Mouse (Mus musculus): ENCODE measurements around the gene Gm10491. TPM values are rescaled to one million over a fixed set of nuclear protein-coding genes. Genes with fewer than 3 reads are reported as not detected.

The Gm10491 gene
- polyA plus RNA-seq (2016; fragmentation: Nextera tagmentation; extraction: Ambion mirVana) = not detected in 2 replicates

- WGBS = 91% methylated on average over 5 of the region's 5 CpGs
- ATAC-seq (ENCODE audit: low FRiP score, low read depth) = no peak
Observed at GRCm38 (mm10) chrX:7907735-7908134, at the start of gene Gm10491. TSS of gene Gm10491 (minus strand) at chrX:7907835.

GRCm38 (mm10) chrX:7950091-7950490 is 42.5 kb upstream of the Gm10491 start:
- WGBS = 95% methylated on average over 7 of the region's 7 CpGs
- H3K4me3 ChIP-seq = no peak overlapping the region

More at GRCm38 (mm10) chrX:7907735-7908134, at the start of gene Gm10491:
- Histone ChIP-seq H3K27me3 (replicated peaks) (no peaks in the 10 kb centered on the region), H3K9me3 (no peaks in the 10 kb centered on the region), H3K4me3 (no peak within 1 kb of the TSS), H3K36me3 (peaks cover 8% of the 10 kb centered on the region; the same call in 1 of the 2 replicates), H3K4me1 (no peaks in the 10 kb centered on the region), H3K9ac (no peak within 1 kb of the TSS), H3K27ac (no peak within 1 kb of the TSS), H3K4me2 (replicated peaks) (no peak within 1 kb of the TSS)

GRCm38 (mm10) chrX:7947900-7948492 is 40.4 kb upstream of the Gm10491 start:
- H3K4me2 ChIP-seq (replicated peaks) = peak overlapping the region; percentile 61
- no peak; the same call in none of the 2 replicates for ATAC-seq (ENCODE audit: low FRiP score, low read depth)
- H3K27me3 ChIP-seq (replicated peaks) = no peaks in the 10 kb centered on the region
- no peak overlapping the region for H3K27ac ChIP-seq
- H3K36me3 ChIP-seq = 0 out of 2 replicates have a peak, but pooled peaks cover 3% of the 10 kb centered on the region
- H3K4me3 ChIP-seq = peak overlapping the region; percentile 30
- 18% methylated on average over 38 of the region's 38 CpGs for whole genome bisulfite sequencing
- peaks cover 6% of the 10 kb centered on the region; the same call in 1 of the 2 replicates for H3K4me1 ChIP-seq
- H3K9me3 ChIP-seq = no peaks in the 10 kb centered on the region
- H3K9ac ChIP-seq = peak overlapping the region; percentile 33; the same call in 1 of the 2 replicates

More at GRCm38 (mm10) chrX:7950091-7950490, 42.5 kb upstream of the Gm10491 start:
- ATAC-seq (ENCODE audit: low FRiP score, low read depth) = no peak
- no peak overlapping the region for H3K4me2 ChIP-seq (replicated peaks)
- peaks cover 6% of the 10 kb centered on the region; the same call in 1 of the 2 replicates for H3K4me1 ChIP-seq
- H3K9ac ChIP-seq = no peak overlapping the region
- H3K36me3 ChIP-seq = no peaks in the 10 kb centered on the region
- H3K27ac ChIP-seq = no peak overlapping the region
- no peaks in the 10 kb centered on the region for H3K27me3 ChIP-seq (replicated peaks)
- no peaks in the 10 kb centered on the region for H3K9me3 ChIP-seq

GRCm38 (mm10) chrX:7947108-7947899 is 39.7 kb upstream of the Gm10491 start, which contains the start of gene Hdac6:
TSS of gene Hdac6 (minus strand) at chrX:7947889.
- Histone ChIP-seq H3K9me3 (no peaks in the 10 kb centered on the region), H3K36me3 (0 out of 2 replicates have a peak, but pooled peaks cover 3% of the 10 kb centered on the region), H3K27me3 (replicated peaks) (no peaks in the 10 kb centered on the region), H3K27ac (no peak within 1 kb of the TSS), H3K4me2 (replicated peaks) (peak within 1 kb of the TSS; percentile 61), H3K4me1 (peaks cover 6% of the 10 kb centered on the region; the same call in 1 of the 2 replicates), H3K9ac (peak within 1 kb of the TSS; percentile 54), H3K4me3 (peak within 1 kb of the TSS; percentile 47)
- peak; percentile 98 for ATAC-seq (ENCODE audit: low FRiP score, low read depth)
- 19% methylated on average over 36 of the region's 37 CpGs for WGBS

GRCm38 (mm10) chrX:7945618-7946017 is 38.0 kb upstream of the Gm10491 start:
- whole genome bisulfite sequencing = 76% methylated on average over 8 of the region's 8 CpGs
- Histone ChIP-seq H3K9ac (no peak overlapping the region), H3K4me1 (peaks cover 6% of the 10 kb centered on the region; the same call in 1 of the 2 replicates), H3K4me2 (replicated peaks) (no peak overlapping the region), H3K27me3 (replicated peaks) (no peaks in the 10 kb centered on the region), H3K36me3 (peaks cover 3% of the 10 kb centered on the region; the same call in 1 of the 2 replicates), H3K27ac (no peak overlapping the region), H3K4me3 (no peak overlapping the region), H3K9me3 (no peaks in the 10 kb centered on the region)
- no peak for ATAC-seq (ENCODE audit: low FRiP score, low read depth)

- no peaks in the 10 kb centered on the region for H3K4me1 ChIP-seq
- H3K36me3 ChIP-seq = peaks cover 32% of the 10 kb centered on the region
- no peak for ATAC-seq (ENCODE audit: low FRiP score, low read depth)
- H3K27me3 ChIP-seq (replicated peaks) = no peaks in the 10 kb centered on the region
- no peak overlapping the region for H3K4me3 ChIP-seq
- H3K9me3 ChIP-seq = no peaks in the 10 kb centered on the region
- 90% methylated on average over 6 of the region's 6 CpGs for WGBS
- no peak overlapping the region for H3K27ac ChIP-seq
- H3K9ac ChIP-seq = no peak overlapping the region
- no peak overlapping the region for H3K4me2 ChIP-seq (replicated peaks)
Observed at GRCm38 (mm10) chrX:7937667-7938066, 30.0 kb upstream of the Gm10491 start.

GRCm38 (mm10) chrX:7936874-7937273 is 29.2 kb upstream of the Gm10491 start:
- no peak overlapping the region for H3K4me3 ChIP-seq
- peaks cover 35% of the 10 kb centered on the region for H3K36me3 ChIP-seq
- H3K9me3 ChIP-seq = no peaks in the 10 kb centered on the region
- H3K4me1 ChIP-seq = no peaks in the 10 kb centered on the region
- no peak for ATAC-seq (ENCODE audit: low FRiP score, low read depth)
- no peaks in the 10 kb centered on the region for H3K27me3 ChIP-seq (replicated peaks)
- no peak overlapping the region for H3K4me2 ChIP-seq (replicated peaks)
- WGBS = 38% methylated on average over 11 of the region's 11 CpGs
- H3K9ac ChIP-seq = no peak overlapping the region
- no peak overlapping the region for H3K27ac ChIP-seq

GRCm38 (mm10) chrX:7928270-7928790 is 20.7 kb upstream of the Gm10491 start, which contains the start of gene Eras:
TSS of gene Eras (minus strand) at chrX:7928607.
- H3K4me3 ChIP-seq = no peak within 1 kb of the TSS
- peaks cover 26% of the 10 kb centered on the region for H3K27me3 ChIP-seq (replicated peaks)
- H3K27ac ChIP-seq = no peak within 1 kb of the TSS
- no peak within 1 kb of the TSS for H3K4me2 ChIP-seq (replicated peaks)
- H3K4me1 ChIP-seq = 0 out of 2 replicates have a peak, but pooled peaks cover under 1% of the 10 kb centered on the region
- 14% methylated on average over 19 of the region's 19 CpGs for WGBS
- no peaks in the 10 kb centered on the region for H3K9me3 ChIP-seq
- ATAC-seq (ENCODE audit: low FRiP score, low read depth) = no peak; the same call in 1 of the 2 replicates
- H3K36me3 ChIP-seq = peaks cover 11% of the 10 kb centered on the region
- no peak within 1 kb of the TSS for H3K9ac ChIP-seq

- Histone ChIP-seq H3K4me1 (peaks cover 6% of the 10 kb centered on the region), H3K27ac (no peak overlapping the region), H3K9me3 (no peaks in the 10 kb centered on the region), H3K9ac (no peak overlapping the region), H3K4me3 (no peak overlapping the region), H3K27me3 (replicated peaks) (peaks cover 33% of the 10 kb centered on the region), H3K36me3 (peaks cover 7% of the 10 kb centered on the region), H3K4me2 (replicated peaks) (no peak overlapping the region)
- ATAC-seq (ENCODE audit: low FRiP score, low read depth) = no peak
- WGBS = 25% methylated on average over 10 of the region's 10 CpGs
Observed at GRCm38 (mm10) chrX:7927116-7927515, 19.5 kb upstream of the Gm10491 start.

GRCm38 (mm10) chrX:7926266-7926665 is 18.6 kb upstream of the Gm10491 start:
- no peak for ATAC-seq (ENCODE audit: low FRiP score, low read depth)
- Histone ChIP-seq H3K27ac (no peak overlapping the region), H3K36me3 (peaks cover 2% of the 10 kb centered on the region), H3K27me3 (replicated peaks) (peaks cover 36% of the 10 kb centered on the region), H3K9me3 (no peaks in the 10 kb centered on the region), H3K4me2 (replicated peaks) (no peak overlapping the region), H3K4me1 (peaks cover 6% of the 10 kb centered on the region), H3K4me3 (no peak overlapping the region), H3K9ac (no peak overlapping the region)
- WGBS = 71% methylated on average over 6 of the region's 6 CpGs

- Histone ChIP-seq H3K27me3 (replicated peaks) (peaks cover 27% of the 10 kb centered on the region), H3K9me3 (no peaks in the 10 kb centered on the region), H3K4me3 (peak overlapping the region; percentile 34), H3K4me2 (replicated peaks) (peak overlapping the region; percentile 62), H3K27ac (no peak overlapping the region), H3K36me3 (no peaks in the 10 kb centered on the region; the same call in 1 of the 2 replicates), H3K9ac (peak overlapping the region; percentile 49), H3K4me1 (peaks cover 6% of the 10 kb centered on the region)
- ATAC-seq (ENCODE audit: low FRiP score, low read depth) = no peak
- 14% methylated on average over 42 of the region's 48 CpGs for WGBS
Observed at GRCm38 (mm10) chrX:7922032-7922431, 14.4 kb upstream of the Gm10491 start.

Data from neural tube, embryonic 12.5 days (tissue).